Mouse (Mus musculus): ENCODE measurements at regions not wholly inside any gene's neighbourhood (a gene's known extent, or its start where the extent isn't known, plus 50 kb on each side); places are given as distances from the start of the nearest gene placed in this dataset.

GRCm38 (mm10) chr15:85663757-85664431 is 70.9 kb upstream of the Ppara start:
- Histone ChIP-seq H3K27ac (no peak overlapping the region), H3K4me3 (no peak overlapping the region), H3K27me3 (ENCODE audit: poor library complexity, severe bottlenecking) (peaks cover 100% of the 10 kb centered on the region), H3K4me1 (peaks cover 12% of the 10 kb centered on the region), H3K9me3 (no peaks in the 10 kb centered on the region), H3K36me3 (replicated peaks) (no peaks in the 10 kb centered on the region)
- DNase-seq (ENCODE audit: extremely low spot score, low spot score), result no peak
- 91% methylated on average over 17 of the region's 17 CpGs for WGBS

DNA sequence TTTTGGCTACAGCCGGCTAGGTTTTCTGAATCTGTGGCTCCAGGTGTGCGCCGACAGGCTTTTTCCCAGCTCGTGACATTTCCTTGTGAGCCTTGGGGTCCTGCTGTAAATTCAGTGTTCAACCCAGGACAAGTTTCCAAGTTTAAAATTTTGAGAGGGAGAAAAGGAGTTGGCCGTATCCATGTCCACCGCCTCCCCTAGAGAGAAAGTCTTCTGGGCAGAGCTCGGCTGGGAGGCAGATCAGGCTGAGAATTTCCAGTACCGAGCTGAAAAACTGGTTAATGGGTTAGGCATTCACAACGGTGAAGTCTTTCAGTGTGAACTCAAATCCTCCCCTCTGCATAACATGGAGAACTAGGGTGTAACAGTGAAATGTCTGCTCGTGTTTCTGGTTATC is 70.4 kb upstream of the Ppara start:
- no peak for DNase-seq (ENCODE audit: extremely low spot score, low spot score)
- H3K36me3 ChIP-seq (replicated peaks), result no peaks in the 10 kb centered on the region
- H3K27ac ChIP-seq, result no peak overlapping the region
- H3K27me3 ChIP-seq (ENCODE audit: poor library complexity, severe bottlenecking), result peaks cover 100% of the 10 kb centered on the region
- H3K4me1 ChIP-seq, result peaks cover 12% of the 10 kb centered on the region
- 81% methylated on average over 10 of the region's 10 CpGs for WGBS
- no peak overlapping the region for H3K4me3 ChIP-seq
- no peaks in the 10 kb centered on the region for H3K9me3 ChIP-seq

GRCm38 (mm10) chr15:85665181-85665821 is 69.5 kb upstream of the Ppara start:
- DNase-seq (ENCODE audit: extremely low spot score, low spot score), result no peak
- no peak overlapping the region for H3K4me3 ChIP-seq
- peaks cover 100% of the 10 kb centered on the region for H3K27me3 ChIP-seq (ENCODE audit: poor library complexity, severe bottlenecking)
- H3K4me1 ChIP-seq, result peaks cover 17% of the 10 kb centered on the region
- no peak overlapping the region for H3K27ac ChIP-seq
- 80% methylated on average over 12 of the region's 12 CpGs for WGBS
- H3K9me3 ChIP-seq, result no peaks in the 10 kb centered on the region
- H3K36me3 ChIP-seq (replicated peaks), result no peaks in the 10 kb centered on the region

DNA sequence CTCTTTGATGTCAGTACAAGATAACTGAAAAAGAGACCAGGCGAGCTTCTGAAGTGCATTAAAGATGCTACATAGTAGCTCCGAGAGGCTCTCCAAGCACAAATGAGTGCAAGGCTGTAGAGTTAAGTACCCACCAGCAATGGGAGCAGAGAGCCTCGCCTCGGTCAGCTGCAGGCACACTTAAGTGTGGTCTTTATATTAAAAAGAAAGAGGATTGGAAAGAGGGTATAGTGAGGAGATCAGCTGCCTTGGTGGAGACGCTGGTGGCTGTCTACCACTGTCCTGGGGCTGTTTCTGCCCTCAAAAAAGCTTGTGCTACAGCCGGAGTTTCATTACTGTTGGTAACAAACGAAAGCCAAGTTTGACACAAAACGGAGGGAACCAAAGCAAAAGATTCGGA is 68.3 kb upstream of the Ppara start:
- no peak overlapping the region for H3K4me3 ChIP-seq
- no peaks in the 10 kb centered on the region for H3K36me3 ChIP-seq (replicated peaks)
- no peak overlapping the region for H3K27ac ChIP-seq
- peaks cover 18% of the 10 kb centered on the region for H3K4me1 ChIP-seq
- 65% methylated on average over 9 of the region's 9 CpGs for WGBS
- no peak for DNase-seq (ENCODE audit: extremely low spot score, low spot score)
- H3K9me3 ChIP-seq, result no peaks in the 10 kb centered on the region
- peaks cover 100% of the 10 kb centered on the region for H3K27me3 ChIP-seq (ENCODE audit: poor library complexity, severe bottlenecking)

GRCm38 (mm10) chr15:85667381-85667791 is 67.4 kb upstream of the Ppara start:
- no peak for DNase-seq (ENCODE audit: extremely low spot score, low spot score)
- no peak overlapping the region for H3K4me3 ChIP-seq
- no peaks in the 10 kb centered on the region for H3K36me3 ChIP-seq (replicated peaks)
- H3K27ac ChIP-seq, result no peak overlapping the region
- peaks cover 21% of the 10 kb centered on the region for H3K4me1 ChIP-seq
- H3K9me3 ChIP-seq, result no peaks in the 10 kb centered on the region
- peaks cover 100% of the 10 kb centered on the region for H3K27me3 ChIP-seq (ENCODE audit: poor library complexity, severe bottlenecking)
- WGBS, result 48% methylated on average over 12 of the region's 12 CpGs

DNA sequence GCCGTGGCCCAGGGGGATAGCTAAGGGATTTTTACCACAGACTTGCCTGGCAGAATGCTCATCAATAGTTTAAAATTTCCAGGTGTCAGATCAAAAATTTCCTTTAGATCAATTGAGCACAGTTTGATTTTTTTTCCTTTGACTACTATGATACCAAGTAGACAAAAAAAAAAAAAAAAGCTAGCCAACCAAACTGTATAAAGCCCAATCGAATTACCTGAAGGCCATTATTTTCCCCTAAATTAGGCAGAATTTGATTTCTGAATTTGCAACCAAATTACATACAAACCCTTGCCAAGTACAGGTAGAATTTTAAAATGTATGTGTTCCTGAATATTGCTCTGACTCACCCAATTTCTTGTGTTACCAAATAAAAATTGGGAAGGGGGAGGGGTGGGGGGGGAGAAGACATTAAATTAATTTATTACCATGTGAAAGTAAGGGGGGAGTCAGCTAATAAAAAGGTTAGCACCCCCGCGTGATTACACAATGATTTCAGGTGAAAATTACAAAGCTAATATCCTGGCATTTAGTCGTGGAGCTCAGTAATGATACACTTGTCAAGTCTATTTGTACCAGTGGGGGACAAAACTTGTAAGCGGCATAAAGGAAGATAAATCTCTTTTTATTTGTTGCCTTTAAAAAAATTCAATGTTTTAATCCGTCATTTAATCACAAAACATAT is 66.7 kb upstream of the Ppara start:
- H3K36me3 ChIP-seq (replicated peaks), result no peaks in the 10 kb centered on the region
- WGBS, result 80% methylated on average over 7 of the region's 7 CpGs

DNA sequence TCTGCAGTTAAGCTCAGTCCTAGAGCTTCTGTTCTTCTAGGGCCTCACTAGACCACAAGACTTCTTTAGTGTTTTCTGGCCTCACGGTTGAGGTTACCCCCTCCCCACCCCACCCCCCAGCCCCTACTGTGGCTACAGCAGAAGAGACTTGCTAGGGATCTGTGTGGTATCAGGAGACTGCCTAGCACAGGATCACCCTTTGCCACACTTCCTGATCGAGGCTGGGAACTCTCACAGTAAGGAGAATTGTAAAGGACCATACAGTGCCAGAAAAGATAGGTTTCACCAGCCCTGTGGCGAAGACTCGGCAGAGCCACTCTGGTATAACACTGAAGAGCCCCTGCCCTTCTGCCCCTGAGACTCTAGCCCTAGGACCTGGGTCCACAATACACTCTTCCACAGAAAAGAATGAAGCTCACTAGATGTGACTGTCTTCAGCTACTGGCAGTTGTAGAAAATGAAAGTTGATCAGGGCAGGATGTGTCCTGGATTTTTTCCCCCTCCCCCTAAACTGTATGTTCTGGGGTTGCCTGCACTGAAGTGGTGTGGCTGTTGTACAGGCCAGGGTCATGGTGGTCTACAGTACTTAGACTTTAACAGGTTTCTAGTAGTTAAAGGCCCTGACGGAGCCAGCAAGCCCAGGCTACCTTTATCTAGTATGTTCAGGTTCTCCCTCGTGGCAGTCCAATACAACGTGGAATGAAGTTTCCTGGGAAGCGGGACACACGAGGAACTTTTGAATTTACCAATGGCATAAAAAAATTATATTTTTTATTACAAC is 65.7 kb upstream of the Ppara start:
- Histone ChIP-seq H3K27me3 (ENCODE audit: poor library complexity, severe bottlenecking) (peaks cover 100% of the 10 kb centered on the region), H3K4me1 (peaks cover 21% of the 10 kb centered on the region), H3K36me3 (replicated peaks) (no peaks in the 10 kb centered on the region), H3K4me3 (no peak overlapping the region), H3K27ac (no peak overlapping the region), H3K9me3 (no peaks in the 10 kb centered on the region)
- no peak for DNase-seq (ENCODE audit: extremely low spot score, low spot score)
- 64% methylated on average over 9 of the region's 9 CpGs for WGBS

More for the DNA sequence above, 66.7 kb upstream of the Ppara start:
- H3K9me3 ChIP-seq, result no peaks in the 10 kb centered on the region
- peaks cover 100% of the 10 kb centered on the region for H3K27me3 ChIP-seq (ENCODE audit: poor library complexity, severe bottlenecking)
- H3K4me3 ChIP-seq, result no peak overlapping the region
- peaks cover 21% of the 10 kb centered on the region for H3K4me1 ChIP-seq
- DNase-seq (ENCODE audit: extremely low spot score, low spot score), result no peak
- H3K27ac ChIP-seq, result no peak overlapping the region

- Histone ChIP-seq H3K27ac (no peak overlapping the region), H3K4me1 (peaks cover 21% of the 10 kb centered on the region), H3K27me3 (ENCODE audit: poor library complexity, severe bottlenecking) (peaks cover 100% of the 10 kb centered on the region), H3K4me3 (peak overlapping the region; percentile 57), H3K9me3 (no peaks in the 10 kb centered on the region), H3K36me3 (replicated peaks) (no peaks in the 10 kb centered on the region)
- 28% methylated on average over 15 of the region's 15 CpGs for WGBS
- no peak for DNase-seq (ENCODE audit: extremely low spot score, low spot score)
These were observed 65.1 kb upstream of the Ppara start for GRCm38 (mm10) chr15:85669652-85670175.

GRCm38 (mm10) chr15:85670176-85670788 is 64.5 kb upstream of the Ppara start:
- H3K4me3 ChIP-seq, result peak overlapping the region; percentile 57
- no peaks in the 10 kb centered on the region for H3K9me3 ChIP-seq
- H3K4me1 ChIP-seq, result peaks cover 21% of the 10 kb centered on the region
- peaks cover 99% of the 10 kb centered on the region for H3K27me3 ChIP-seq (ENCODE audit: poor library complexity, severe bottlenecking)
- 2% methylated on average over 61 of the region's 64 CpGs for WGBS
- no peak for DNase-seq (ENCODE audit: extremely low spot score, low spot score)
- no peaks in the 10 kb centered on the region for H3K36me3 ChIP-seq (replicated peaks)
- H3K27ac ChIP-seq, result peak overlapping the region; percentile 80

- Histone ChIP-seq H3K27ac (peak overlapping the region; percentile 80), H3K36me3 (replicated peaks) (no peaks in the 10 kb centered on the region), H3K4me1 (peaks cover 21% of the 10 kb centered on the region), H3K4me3 (peak overlapping the region; percentile 57), H3K27me3 (ENCODE audit: poor library complexity, severe bottlenecking) (peaks cover 99% of the 10 kb centered on the region), H3K9me3 (no peaks in the 10 kb centered on the region)
- WGBS, result 1% methylated on average over 113 of the region's 141 CpGs
- no peak for DNase-seq (ENCODE audit: extremely low spot score, low spot score)
These were observed 63.7 kb upstream of the Ppara start for GRCm38 (mm10) chr15:85670789-85671700.

- H3K27ac ChIP-seq, result peak overlapping the region; percentile 80
- no peaks in the 10 kb centered on the region for H3K36me3 ChIP-seq (replicated peaks)
- peak overlapping the region; percentile 57 for H3K4me3 ChIP-seq
- DNase-seq (ENCODE audit: extremely low spot score, low spot score), result no peak
- H3K9me3 ChIP-seq, result no peaks in the 10 kb centered on the region
- H3K27me3 ChIP-seq (ENCODE audit: poor library complexity, severe bottlenecking), result peaks cover 99% of the 10 kb centered on the region
- H3K4me1 ChIP-seq, result peaks cover 21% of the 10 kb centered on the region
- 3% methylated on average over 50 of the region's 50 CpGs for WGBS
These were observed 63.0 kb upstream of the Ppara start for GRCm38 (mm10) chr15:85671701-85672191.
